Mouse (Mus musculus) ES-Bruce4 (cell line): ENCODE data around the gene Ltv1. TPM values are rescaled to one million over a fixed set of nuclear protein-coding genes. Genes with fewer than 3 reads are reported as not detected.

Experiments used
- H3K27ac ChIP-seq: 2 replicates; pipeline ENCODE4 v1.5.1; 2012; ENCODE audit warnings: low read length, inconsistent platforms; ENCODE audit not compliant: insufficient read depth
- H3K27me3 ChIP-seq: 2 replicates; pipeline ENCODE4 v1.6.1; 2012; ENCODE audit warnings: mild to moderate bottlenecking, low read length, inconsistent platforms; ENCODE audit not compliant: control insufficient read depth, poor library complexity, insufficient read depth, severe bottlenecking
- H3K36me3 ChIP-seq: 2 replicates; pipeline ENCODE4 v1.6.1; 2012; ENCODE audit warnings: inconsistent platforms, mild to moderate bottlenecking, low read length, moderate library complexity; ENCODE audit not compliant: control insufficient read depth, poor library complexity, insufficient read depth, severe bottlenecking
- H3K4me1 ChIP-seq: one replicate; pipeline ENCODE4 v1.8.1; 2011; ENCODE audit warnings: low read length; ENCODE audit not compliant: control insufficient read depth, insufficient read depth
- H3K4me3 ChIP-seq: 2 replicates; pipeline ENCODE4 v1.5.1; 2011; ENCODE audit warnings: low read depth, mild to moderate bottlenecking, low read length
- H3K9ac ChIP-seq: 2 replicates; pipeline ENCODE4 v1.6.1; 2012; ENCODE audit warnings: low read depth, mild to moderate bottlenecking, inconsistent platforms; ENCODE audit not compliant: poor library complexity, severe bottlenecking
- H3K9me3 ChIP-seq: replicated peaks from 2 replicates; pipeline ENCODE4 v1.6.1; 2012; ENCODE audit warnings: mild to moderate bottlenecking, low read length, inconsistent platforms; ENCODE audit not compliant: control insufficient read depth, poor library complexity, insufficient read depth, severe bottlenecking
- CTCF ChIP-seq: IDR thresholded peaks from one replicate; pipeline ENCODE4 v1.8.1; 2011; ENCODE audit warnings: low read depth, low read length
- EP300 ChIP-seq: IDR thresholded peaks from 2 replicates; pipeline ENCODE4 v1.6.1; 2011; ENCODE audit warnings: low read depth, low read length; ENCODE audit not compliant: insufficient read depth
- POLR2A ChIP-seq: IDR thresholded peaks from one replicate; pipeline ENCODE4 v1.8.1; 2011; ENCODE audit warnings: low read length; ENCODE audit not compliant: insufficient read depth
- polyA plus RNA-seq: library from polyadenylated mRNA; stranded (reverse); fragments of >200 nt; gene quantifications from 2 replicates; pipeline ENCODE4 v1.2.4, GENCODE M21; 2011; ENCODE audit warnings: low read depth; ENCODE audit not compliant: missing spikeins, insufficient read depth, insufficient read length

The Ltv1 gene
- polyA plus RNA-seq = 66.8 and 71.1 TPM in 2 replicates

GRCm38 (mm10) chr10:13192731-13193351 lies at the start of gene Ltv1:
Gene Ltv1 (minus strand): TSS chr10:13193168.
- Histone ChIP-seq H3K27ac (no peak within 1 kb of the TSS), H3K36me3 (peaks cover 22% of the 10 kb centered on the region), H3K9ac (peak within 1 kb of the TSS; percentile 91), H3K9me3 (no peaks in the 10 kb centered on the region), H3K27me3 (no peaks in the 10 kb centered on the region), H3K4me3 (peak within 1 kb of the TSS; percentile 72), H3K4me1 (no peaks in the 10 kb centered on the region)
- TF ChIP-seq EP300 (no peak), CTCF (no peak), POLR2A (no peak)

GRCm38 (mm10) chr10:13240431-13240830 lies 47.5 kb upstream of the Ltv1 start:
- Histone ChIP-seq H3K27ac (no peak overlapping the region), H3K9me3 (no peaks in the 10 kb centered on the region), H3K4me3 (no peak overlapping the region), H3K36me3 (no peaks in the 10 kb centered on the region), H3K27me3 (no peaks in the 10 kb centered on the region), H3K9ac (no peak overlapping the region), H3K4me1 (no peaks in the 10 kb centered on the region)
- TF ChIP-seq CTCF (no peak), POLR2A (no peak), EP300 (no peak)

GRCm38 (mm10) chr10:13238188-13238587 lies 45.2 kb upstream of the Ltv1 start:
- Histone ChIP-seq H3K27me3 (no peaks in the 10 kb centered on the region), H3K9me3 (no peaks in the 10 kb centered on the region), H3K36me3 (no peaks in the 10 kb centered on the region), H3K9ac (no peak overlapping the region), H3K27ac (no peak overlapping the region), H3K4me1 (no peaks in the 10 kb centered on the region), H3K4me3 (no peak overlapping the region)
- no peak for TF ChIP-seq CTCF
- no peak for TF ChIP-seq POLR2A
- no peak for TF ChIP-seq EP300

GRCm38 (mm10) chr10:13236866-13237265 lies 43.9 kb upstream of the Ltv1 start:
- TF ChIP-seq POLR2A (no peak), CTCF (no peak), EP300 (no peak)
- no peaks in the 10 kb centered on the region for H3K9me3 ChIP-seq
- H3K36me3 ChIP-seq = no peaks in the 10 kb centered on the region
- H3K27ac ChIP-seq = no peak overlapping the region
- no peak overlapping the region for H3K9ac ChIP-seq
- H3K4me1 ChIP-seq = no peaks in the 10 kb centered on the region
- no peak overlapping the region for H3K4me3 ChIP-seq
- H3K27me3 ChIP-seq = no peaks in the 10 kb centered on the region

GRCm38 (mm10) chr10:13234503-13234902 lies 41.5 kb upstream of the Ltv1 start:
- no peaks in the 10 kb centered on the region for H3K27me3 ChIP-seq
- H3K4me3 ChIP-seq = no peak overlapping the region

GRCm38 (mm10) chr10:13233941-13234340 lies 41.0 kb upstream of the Ltv1 start:
- Histone ChIP-seq H3K27me3 (no peaks in the 10 kb centered on the region), H3K4me1 (no peaks in the 10 kb centered on the region), H3K36me3 (no peaks in the 10 kb centered on the region), H3K4me3 (no peak overlapping the region), H3K9ac (no peak overlapping the region), H3K9me3 (no peaks in the 10 kb centered on the region), H3K27ac (no peak overlapping the region)
- TF ChIP-seq POLR2A (no peak), CTCF (no peak), EP300 (no peak)

More at GRCm38 (mm10) chr10:13234503-13234902, 41.5 kb upstream of the Ltv1 start:
- no peak overlapping the region for H3K27ac ChIP-seq
- H3K9me3 ChIP-seq = no peaks in the 10 kb centered on the region
- TF ChIP-seq EP300 (no peak), POLR2A (no peak), CTCF (no peak)
- H3K36me3 ChIP-seq = no peaks in the 10 kb centered on the region
- no peaks in the 10 kb centered on the region for H3K4me1 ChIP-seq
- H3K9ac ChIP-seq = no peak overlapping the region
